Mouse (Mus musculus) heart, postnatal 14 days (tissue): ENCODE results near the gene Gm281. TPM values are rescaled to one million over a fixed set of nuclear protein-coding genes. Genes with fewer than 3 reads are reported as not detected.
"Not testable (repeated sequence)": the region's sequence is repeated elsewhere in the genome, so short reads cannot be mapped to it uniquely, and the experiment has no call there.

Experiments used
- DNase-seq, 2 experiments: peaks; one replicate each; pipeline ENCODE4 v3.0.0; 2021 to 2022
- intact Hi-C: fragments of 180-260 bp; cut with DNase I; formaldehyde crosslinking; loops from one replicate; pipeline ENCODE4 v1.15.1; 2025
- long read RNA-seq, 2 experiments: library from polyadenylated mRNA; stranded (forward); transcript quantifications; one replicate each; pipeline ENCODE4 v2.0.0; 2021
- total RNA-seq, 2 experiments: library from RNA; stranded (reverse); gene quantifications; 2 replicates each; pipeline ENCODE4 v1.2.3; 2021

Gene Gm281
- not detected for total RNA-seq
- long read RNA-seq, experiment 1, result 0 reads
- long read RNA-seq, experiment 2, result 0 reads

DNA sequence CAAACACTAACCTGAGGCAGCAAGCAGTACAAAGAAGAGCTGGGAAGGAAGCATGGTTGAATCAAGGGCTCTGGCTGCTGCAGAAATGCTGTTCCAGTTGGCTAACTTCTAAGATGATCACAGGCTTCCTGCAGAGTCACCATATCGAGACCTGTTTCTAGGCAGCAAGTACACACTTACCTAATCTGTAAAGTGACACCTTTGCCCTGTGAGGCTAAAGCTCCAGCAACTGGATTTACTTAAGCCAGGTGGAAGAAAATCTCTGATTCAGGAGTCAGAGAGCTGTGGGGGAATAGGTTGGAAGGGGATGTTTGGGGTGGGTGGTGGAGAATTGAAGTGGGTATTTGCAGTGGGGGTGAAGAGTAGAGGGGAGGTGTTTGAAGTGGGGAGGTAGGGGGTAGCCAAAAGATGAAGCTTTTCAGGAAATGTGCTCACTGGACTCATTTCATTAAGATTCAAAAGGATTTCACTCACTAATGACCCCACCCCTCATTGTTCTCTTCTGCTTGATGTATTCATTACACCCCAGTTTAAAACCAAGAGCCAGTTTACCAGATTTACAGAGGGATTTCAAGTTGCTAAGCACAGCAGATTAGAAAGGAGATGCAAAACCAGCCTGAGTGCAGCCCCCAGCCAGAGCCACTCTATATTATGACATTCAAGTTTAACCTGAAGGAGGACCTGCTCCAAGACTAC lies at the start of gene Gm281:
Gene Gm281, minus strand, starts transcription at position 92 of the 696 bp plus-strand sequence.
- intact Hi-C loops, result loop anchor here (10.0 kb wide), 1 partner anchor 1340 kb away; no protein-coding TSS in a partner anchor
- no peak for DNase-seq

DNA sequence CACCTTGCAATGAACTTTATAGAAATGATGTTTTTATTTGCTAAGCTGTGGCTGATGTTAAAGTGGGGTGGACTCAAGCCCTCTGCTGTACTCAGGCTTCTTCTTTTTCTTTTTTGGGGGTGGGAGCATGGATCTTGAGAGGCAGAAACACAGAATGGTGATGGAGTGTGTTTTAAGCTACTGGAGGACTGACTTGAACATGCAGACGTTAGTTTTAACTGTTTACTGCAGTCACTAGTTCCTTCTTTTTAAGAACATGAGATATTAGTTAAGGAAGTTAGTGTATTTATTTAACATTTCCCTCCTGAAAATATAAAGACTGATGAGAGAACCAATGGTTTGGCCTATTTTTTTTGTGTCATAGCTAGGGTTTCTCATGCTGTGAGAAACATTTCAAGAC lies 49.2 kb upstream of the Gm281 start:
- no peak for DNase-seq
- intact Hi-C loops, result no loop called here

DNA sequence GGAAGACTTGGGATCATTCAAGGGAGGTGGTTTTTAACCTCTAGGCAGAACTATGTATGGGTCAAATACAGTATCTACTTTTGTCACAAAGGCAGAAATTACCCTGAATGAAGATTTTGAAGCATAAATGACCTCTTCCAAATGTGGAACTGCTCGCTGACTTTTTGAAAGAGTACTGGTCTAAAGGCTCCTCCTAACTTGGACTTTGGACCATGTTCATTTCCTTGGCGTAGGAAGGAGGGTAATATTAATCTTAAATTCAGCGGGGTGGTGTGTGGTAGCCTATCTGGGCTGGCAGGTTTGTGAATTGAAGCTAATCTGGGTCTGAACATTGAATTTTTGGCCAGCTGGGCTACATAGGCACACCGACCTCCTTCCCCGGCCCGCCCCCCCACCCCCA lies 48.2 kb upstream of the Gm281 start:
- intact Hi-C loops, result no loop called here
- DNase-seq, result no peak

GRCm38 (mm10) chr14:13961401-13962112 lies 47.3 kb upstream of the Gm281 start, which contains the start of the genes Atxn7 and Thoc7:
Gene Atxn7, plus strand, starts transcription at chr14:13961440.
Gene Thoc7, minus strand, starts transcription at chr14:13961852.
- intact Hi-C loops, result loop anchor here (2.0 kb wide), 1 partner anchor 137 kb away; no protein-coding TSS in a partner anchor

GRCm38 (mm10) chr14:13960482-13961325 lies 46.4 kb upstream of the Gm281 start:
- peak; percentile 75 to 76 for DNase-seq

More at GRCm38 (mm10) chr14:13961401-13962112, 47.3 kb upstream of the Gm281 start, which contains the start of the genes Atxn7 and Thoc7:
- peak; percentile 60 to 66 for DNase-seq

GRCm38 (mm10) chr14:13960079-13960478 lies 45.8 kb upstream of the Gm281 start:
- intact Hi-C loops, result loop anchor here (2.0 kb wide), 1 partner anchor 139 kb away; no protein-coding TSS in a partner anchor
- peak; percentile 29 to 31 for DNase-seq

More at GRCm38 (mm10) chr14:13960482-13961325, 46.4 kb upstream of the Gm281 start:
- intact Hi-C loops, result loop anchor here (2.0 kb wide), 1 partner anchor 138 kb away; no protein-coding TSS in a partner anchor

DNA sequence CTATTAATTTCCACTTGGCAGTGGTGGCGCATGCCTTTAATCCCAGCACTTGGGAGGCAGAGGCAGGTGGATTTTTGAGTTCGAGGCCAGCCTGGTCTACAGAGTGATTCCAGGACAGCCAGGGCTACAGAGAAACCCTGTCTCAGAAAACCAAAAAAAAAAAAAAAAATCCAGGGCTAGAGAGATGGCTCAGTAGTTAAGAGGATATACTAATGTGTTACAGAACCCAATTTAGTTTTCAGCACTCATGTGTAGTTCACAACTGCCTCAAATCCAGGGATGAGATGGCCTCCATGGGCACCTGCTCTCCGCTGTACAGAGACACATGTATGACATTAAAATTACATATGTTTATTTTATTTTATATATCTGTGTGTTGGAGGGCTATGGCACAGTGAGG lies 37.9 kb upstream of the Gm281 start:
- DNase-seq, intact Hi-C loops: not testable (repeated sequence)

DNA sequence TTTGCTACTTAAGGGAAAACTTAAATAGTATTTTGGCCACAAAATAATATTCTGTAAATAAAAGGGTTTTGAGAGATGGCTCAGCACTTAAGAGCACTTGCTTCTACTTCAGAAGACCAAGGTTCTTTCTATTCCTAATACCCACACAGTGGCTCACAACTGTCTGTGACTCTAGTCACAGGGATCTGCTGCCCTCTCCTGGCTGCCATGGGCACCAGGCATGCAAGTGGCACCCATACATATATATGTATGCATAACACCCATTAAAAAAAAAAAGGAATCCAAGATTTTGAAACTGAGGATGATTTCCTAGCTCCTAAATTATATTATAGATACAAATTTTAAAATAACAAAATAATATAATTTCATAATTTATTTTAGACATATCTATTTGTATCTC lies 36.1 kb upstream of the Gm281 start:
- DNase-seq, result peak; percentile 23 to 25
- intact Hi-C loops, result no loop called here

GRCm38 (mm10) chr14:13948345-13948744 lies 34.1 kb upstream of the Gm281 start:
- intact Hi-C loops, result no loop called here
- no peak for DNase-seq

GRCm38 (mm10) chr14:13944686-13945085 lies 30.4 kb upstream of the Gm281 start:
- no peak for DNase-seq
- intact Hi-C loops, result no loop called here

DNA sequence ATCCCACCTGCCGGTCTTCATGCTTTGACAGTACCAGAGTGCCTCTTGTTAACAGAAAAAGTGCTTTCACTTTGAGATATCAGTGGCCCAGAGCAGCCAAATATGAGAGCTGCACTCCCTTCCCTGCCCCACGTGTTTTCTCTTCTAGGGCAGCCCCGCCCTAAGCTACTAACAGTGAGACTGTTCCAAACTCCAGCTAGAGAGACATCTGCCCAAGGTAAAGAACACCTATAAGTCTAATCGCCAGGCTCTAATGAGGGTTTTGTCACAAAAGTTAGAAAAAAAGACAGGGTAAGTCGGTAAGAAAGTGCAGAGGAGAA lies 19.7 kb upstream of the Gm281 start:
- intact Hi-C loops, result no loop called here
- no peak for DNase-seq

GRCm38 (mm10) chr14:13933290-13934051 lies 19.2 kb upstream of the Gm281 start:
- DNase-seq, result no peak
- intact Hi-C loops, result no loop called here

GRCm38 (mm10) chr14:13917630-13918029 lies 3.4 kb upstream of the Gm281 start:
- peak; percentile 29 to 70 for DNase-seq
- intact Hi-C loops, result loop anchor here (1.0 to 10.0 kb wide), 2 partner anchors 561 to 1343 kb away; no protein-coding TSS in a partner anchor

GRCm38 (mm10) chr14:13917208-13917607 lies 2.9 kb upstream of the Gm281 start:
- no peak for DNase-seq
- intact Hi-C loops, result loop anchor here (1.0 to 10.0 kb wide), 2 partner anchors 561 to 1342 kb away; no protein-coding TSS in a partner anchor

GRCm38 (mm10) chr14:13915207-13915606 lies 929 bp upstream of the Gm281 start:
- intact Hi-C loops, result loop anchor here (10.0 kb wide), 1 partner anchor 1340 kb away; no protein-coding TSS in a partner anchor
- no peak for DNase-seq

GRCm38 (mm10) chr14:13910148-13910547 lies 4.1 kb downstream of the Gm281 start:
- DNase-seq, result no peak
- intact Hi-C loops, result loop anchor here (10.0 kb wide), 1 partner anchor 1335 kb away; no protein-coding TSS in a partner anchor

DNA sequence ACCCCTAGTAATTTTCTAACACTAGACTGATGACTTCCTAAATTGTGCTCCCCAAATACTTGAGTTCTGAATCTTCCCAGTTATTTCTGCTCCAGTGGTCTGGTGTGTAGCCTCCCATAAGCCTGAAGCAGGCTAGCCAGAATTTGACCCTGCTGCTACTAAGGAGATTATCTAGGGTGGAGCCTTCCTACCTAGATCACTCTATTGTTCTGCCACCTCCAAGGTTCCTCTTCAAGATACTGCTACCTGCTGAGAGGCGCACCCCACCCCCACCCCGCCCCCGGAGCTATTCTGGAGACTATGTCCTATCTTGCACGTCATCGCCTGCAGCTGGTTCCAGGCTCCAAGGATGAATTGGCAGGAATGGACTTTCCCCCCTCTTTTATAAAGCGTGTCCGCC lies 7.1 kb downstream of the Gm281 start:
- no peak for DNase-seq
- intact Hi-C loops, result no loop called here

DNA sequence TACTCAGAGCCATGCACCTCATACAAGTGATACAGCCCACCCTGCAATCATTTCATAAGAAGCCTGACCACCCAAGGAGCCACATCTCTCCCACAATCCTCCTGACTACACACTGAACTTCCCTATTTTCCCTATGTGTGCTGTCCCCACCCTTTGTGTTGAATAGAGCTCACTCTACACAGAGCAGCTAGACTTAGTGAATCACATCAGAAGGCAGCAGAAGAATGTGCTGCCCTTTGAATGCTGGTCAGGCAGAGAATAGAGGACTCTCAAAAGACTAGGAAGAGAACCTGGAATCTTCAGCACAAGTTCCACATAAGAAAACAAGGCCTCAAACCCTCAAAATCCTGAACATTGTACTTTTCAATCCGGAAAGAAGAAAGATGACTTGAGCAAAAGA lies 7.8 kb downstream of the Gm281 start:
- no peak for DNase-seq
- intact Hi-C loops, result no loop called here

- DNase-seq, result peak; percentile 26 to 45
- intact Hi-C loops, result loop anchor here (5.0 kb wide), 1 partner anchor 544 kb away; no protein-coding TSS in a partner anchor
Observed at GRCm38 (mm10) chr14:13901611-13902067, 12.6 kb downstream of the Gm281 start.
